Mouse (Mus musculus): ENCODE data around the gene Igfbp7. TPM values are rescaled to one million over a fixed set of nuclear protein-coding genes. Genes with fewer than 3 reads are reported as not detected.

Igfbp7 gene
- polyA plus RNA-seq, 1 experiment from 2014 or later = 30.2 TPM

- Histone ChIP-seq H3K9me3 (0 out of 2 replicates have a peak, but pooled peaks cover 3% of the 10 kb centered on the region), H3K9ac (no peak overlapping the region), H3K27me3 (replicated peaks) (peaks cover 58% of the 10 kb centered on the region), H3K4me3 (no peak overlapping the region), H3K4me1 (peaks cover 44% of the 10 kb centered on the region), H3K4me2 (no peak overlapping the region), H3K36me3 (no peaks in the 10 kb centered on the region), H3K27ac (replicated peaks) (no peak overlapping the region)
- WGBS = 71% methylated on average over 10 of the region's 10 CpGs
- ATAC-seq (ENCODE audit: extremely low read depth, insufficient number of reproducible peaks, low FRiP score, low TSS enrichment) = no peak
Observed at GRCm38 (mm10) chr5:77404941-77405340, 2.9 kb downstream of the Igfbp7 start.

DNA sequence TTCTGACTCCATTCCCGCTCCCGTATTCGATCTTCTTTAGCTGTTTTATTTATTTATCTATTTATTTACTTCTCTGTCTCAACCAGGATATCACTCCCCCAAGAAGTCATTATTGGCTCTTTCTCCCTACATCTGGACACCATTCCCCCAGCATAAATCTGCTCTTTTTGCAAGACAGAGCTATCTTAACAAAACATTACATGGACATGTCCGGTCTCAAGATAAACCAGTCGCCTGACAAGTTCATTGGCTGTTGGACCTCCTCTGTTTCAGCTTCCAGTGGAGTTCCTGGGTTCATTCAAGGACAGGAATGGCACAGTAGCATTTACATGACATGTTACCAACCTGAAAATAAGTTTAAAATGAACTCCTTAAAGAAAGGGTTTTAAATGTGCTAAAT lies 4.9 kb downstream of the Igfbp7 start:
- no peak overlapping the region for H3K9ac ChIP-seq
- H3K27me3 ChIP-seq (replicated peaks) = peaks cover 65% of the 10 kb centered on the region
- H3K27ac ChIP-seq (replicated peaks) = 0 out of 2 replicates have a peak overlapping the region, but pooled peaks have one; percentile 0
- ATAC-seq (ENCODE audit: extremely low read depth, insufficient number of reproducible peaks, low FRiP score, low TSS enrichment) = no peak
- peaks cover 59% of the 10 kb centered on the region for H3K4me1 ChIP-seq
- no peaks in the 10 kb centered on the region for H3K36me3 ChIP-seq
- no peak overlapping the region for H3K4me2 ChIP-seq
- H3K4me3 ChIP-seq = no peak overlapping the region
- no peaks in the 10 kb centered on the region for H3K9me3 ChIP-seq
- 59% methylated on average over 5 of the region's 5 CpGs for WGBS

DNA sequence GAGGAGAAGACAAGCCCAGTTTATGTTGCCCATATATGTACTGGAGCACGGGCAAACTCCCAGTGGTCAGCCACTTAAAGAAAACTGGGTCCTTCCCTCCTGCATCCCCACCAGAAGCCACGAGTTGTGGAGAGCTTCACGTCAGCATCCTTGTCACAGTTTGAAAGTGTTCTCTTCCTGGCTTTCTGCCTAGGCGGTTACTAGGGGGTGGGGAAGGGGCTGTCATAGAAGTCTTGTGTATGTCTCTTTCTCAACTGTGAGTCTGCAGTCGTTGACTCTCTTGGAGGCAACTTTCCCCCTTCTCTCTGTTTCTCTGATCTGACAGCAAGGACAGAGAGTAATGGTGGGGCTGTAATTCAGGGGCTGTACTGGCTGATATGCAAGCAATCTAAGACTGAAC lies 5.7 kb downstream of the Igfbp7 start:
- no peak for ATAC-seq (ENCODE audit: extremely low read depth, insufficient number of reproducible peaks, low FRiP score, low TSS enrichment)
- Histone ChIP-seq H3K9me3 (no peaks in the 10 kb centered on the region), H3K9ac (no peak overlapping the region), H3K4me1 (peaks cover 60% of the 10 kb centered on the region), H3K36me3 (no peaks in the 10 kb centered on the region), H3K4me3 (no peak overlapping the region), H3K4me2 (no peak overlapping the region), H3K27me3 (replicated peaks) (peaks cover 65% of the 10 kb centered on the region), H3K27ac (replicated peaks) (0 out of 2 replicates have a peak overlapping the region, but pooled peaks have one; percentile 0)
- WGBS = 29% methylated on average over 5 of the region's 5 CpGs

DNA sequence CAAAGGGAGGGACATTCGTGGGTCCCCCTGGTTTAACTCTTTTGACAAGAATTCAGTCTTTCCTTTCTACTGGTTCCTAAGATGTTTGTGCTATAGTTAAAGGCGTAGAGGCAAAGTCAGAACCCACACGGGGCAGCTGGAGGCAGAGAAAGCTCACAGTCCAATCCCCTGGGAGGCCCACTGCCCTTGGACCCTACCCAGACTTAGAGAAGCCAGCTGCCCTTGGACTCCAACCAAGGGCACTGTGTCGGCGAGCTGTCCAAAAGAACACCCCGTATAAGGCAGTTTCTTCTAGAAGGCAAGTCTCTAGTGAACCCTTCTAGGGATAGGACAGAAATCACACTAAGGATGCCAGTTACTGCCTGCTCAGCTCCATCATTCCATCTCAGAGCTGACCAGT lies 7.0 kb downstream of the Igfbp7 start:
- 56% methylated on average over 6 of the region's 6 CpGs for WGBS

DNA sequence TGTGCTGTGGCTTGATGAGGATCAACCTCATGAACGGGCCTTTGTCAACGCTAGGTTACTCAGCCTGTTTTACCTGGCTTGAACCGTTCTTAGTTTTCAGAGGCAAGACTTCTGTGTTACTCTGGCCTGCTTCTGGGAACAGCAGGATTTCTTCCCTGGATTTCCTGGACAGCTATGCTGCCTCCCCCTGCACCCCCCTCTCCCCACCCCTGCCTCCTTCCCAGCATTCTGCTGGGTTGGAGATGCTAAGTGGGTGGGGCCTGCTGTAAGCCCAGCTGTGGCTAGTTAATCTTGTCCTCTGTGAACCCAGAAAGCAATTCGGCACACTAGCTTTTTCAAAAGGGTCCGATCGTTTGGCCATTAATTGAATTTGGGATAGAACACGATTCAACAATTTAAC lies 7.7 kb downstream of the Igfbp7 start:
- H3K4me3 ChIP-seq = no peak overlapping the region
- ATAC-seq (ENCODE audit: extremely low read depth, insufficient number of reproducible peaks, low FRiP score, low TSS enrichment) = no peak
- no peak overlapping the region for H3K4me2 ChIP-seq
- no peaks in the 10 kb centered on the region for H3K9me3 ChIP-seq
- H3K4me1 ChIP-seq = peaks cover 62% of the 10 kb centered on the region
- H3K36me3 ChIP-seq = no peaks in the 10 kb centered on the region
- no peak overlapping the region for H3K27ac ChIP-seq (replicated peaks)
- H3K27me3 ChIP-seq (replicated peaks) = peaks cover 55% of the 10 kb centered on the region
- no peak overlapping the region for H3K9ac ChIP-seq
- WGBS = 83% methylated on average over 7 of the region's 7 CpGs

More for the DNA sequence above, 7.0 kb downstream of the Igfbp7 start:
- Histone ChIP-seq H3K9ac (no peak overlapping the region), H3K4me2 (no peak overlapping the region), H3K27me3 (replicated peaks) (peaks cover 59% of the 10 kb centered on the region), H3K27ac (replicated peaks) (no peak overlapping the region), H3K36me3 (no peaks in the 10 kb centered on the region), H3K4me1 (peaks cover 69% of the 10 kb centered on the region), H3K4me3 (no peak overlapping the region), H3K9me3 (no peaks in the 10 kb centered on the region)
- no peak for ATAC-seq (ENCODE audit: extremely low read depth, insufficient number of reproducible peaks, low FRiP score, low TSS enrichment)

GRCm38 (mm10) chr5:77399076-77399475 lies 8.8 kb downstream of the Igfbp7 start:
- H3K9ac ChIP-seq = no peak overlapping the region
- no peaks in the 10 kb centered on the region for H3K9me3 ChIP-seq
- no peak overlapping the region for H3K4me3 ChIP-seq
- no peak overlapping the region for H3K4me2 ChIP-seq
- H3K27me3 ChIP-seq (replicated peaks) = peaks cover 47% of the 10 kb centered on the region
- no peak for ATAC-seq (ENCODE audit: extremely low read depth, insufficient number of reproducible peaks, low FRiP score, low TSS enrichment)
- no peak overlapping the region for H3K27ac ChIP-seq (replicated peaks)
- no peaks in the 10 kb centered on the region for H3K36me3 ChIP-seq
- WGBS = 72% methylated on average over 4 of the region's 4 CpGs
- H3K4me1 ChIP-seq = peaks cover 65% of the 10 kb centered on the region

DNA sequence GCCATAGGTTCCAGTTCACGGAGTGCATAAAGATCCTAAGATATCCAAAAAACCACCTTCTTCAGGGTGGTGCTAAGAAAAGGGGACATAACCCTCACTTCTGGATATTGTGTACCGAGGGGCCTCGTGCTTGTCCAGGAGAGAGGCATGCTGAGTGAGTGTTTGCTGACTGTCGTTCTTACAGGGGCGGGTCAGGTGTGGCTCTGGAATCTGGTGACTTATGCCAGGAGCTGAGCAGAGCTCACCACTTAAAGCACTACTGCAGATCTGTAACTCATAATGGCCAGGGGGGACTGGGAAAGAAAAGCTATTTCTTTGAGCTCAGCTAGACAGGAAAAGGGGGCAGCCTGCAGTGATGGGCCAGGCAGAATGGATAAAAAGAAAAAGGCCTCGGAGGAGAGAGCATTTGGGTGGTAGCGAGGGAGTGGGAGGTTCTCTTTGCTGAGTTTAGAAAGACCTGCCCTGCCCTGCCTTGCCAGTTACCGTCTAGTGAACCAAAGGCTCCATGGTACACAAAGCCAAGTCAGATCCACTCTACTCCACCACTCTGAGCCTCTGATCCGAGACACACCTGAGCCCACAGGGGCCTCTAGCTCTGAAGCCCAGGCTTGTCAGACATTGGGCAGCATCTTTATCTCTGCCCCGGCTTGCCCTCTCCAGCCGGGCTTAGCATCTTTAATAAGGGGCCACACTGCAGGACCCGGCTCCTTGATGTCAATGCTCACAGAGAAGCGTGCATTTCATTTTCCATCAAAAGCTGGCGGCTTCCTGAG lies 9.4 kb downstream of the Igfbp7 start:
- Histone ChIP-seq H3K27me3 (replicated peaks) (peaks cover 46% of the 10 kb centered on the region), H3K4me1 (peaks cover 64% of the 10 kb centered on the region), H3K4me3 (no peak overlapping the region), H3K9me3 (no peaks in the 10 kb centered on the region), H3K9ac (0 out of 2 replicates have a peak overlapping the region, but pooled peaks have one; percentile 24), H3K4me2 (no peak overlapping the region), H3K27ac (replicated peaks) (no peak overlapping the region), H3K36me3 (no peaks in the 10 kb centered on the region)
- no peak for ATAC-seq (ENCODE audit: extremely low read depth, insufficient number of reproducible peaks, low FRiP score, low TSS enrichment)
- 64% methylated on average over 14 of the region's 14 CpGs for WGBS

GRCm38 (mm10) chr5:77393990-77394618 lies 13.7 kb downstream of the Igfbp7 start:
- H3K27ac ChIP-seq (replicated peaks) = no peak overlapping the region
- no peak for ATAC-seq (ENCODE audit: extremely low read depth, insufficient number of reproducible peaks, low FRiP score, low TSS enrichment)
- no peak overlapping the region for H3K9ac ChIP-seq
- H3K4me2 ChIP-seq = no peak overlapping the region
- no peaks in the 10 kb centered on the region for H3K9me3 ChIP-seq
- 57% methylated on average over 9 of the region's 9 CpGs for WGBS
- H3K27me3 ChIP-seq (replicated peaks) = peaks cover 27% of the 10 kb centered on the region
- no peak overlapping the region for H3K4me3 ChIP-seq
- H3K4me1 ChIP-seq = peaks cover 30% of the 10 kb centered on the region
- no peaks in the 10 kb centered on the region for H3K36me3 ChIP-seq

DNA sequence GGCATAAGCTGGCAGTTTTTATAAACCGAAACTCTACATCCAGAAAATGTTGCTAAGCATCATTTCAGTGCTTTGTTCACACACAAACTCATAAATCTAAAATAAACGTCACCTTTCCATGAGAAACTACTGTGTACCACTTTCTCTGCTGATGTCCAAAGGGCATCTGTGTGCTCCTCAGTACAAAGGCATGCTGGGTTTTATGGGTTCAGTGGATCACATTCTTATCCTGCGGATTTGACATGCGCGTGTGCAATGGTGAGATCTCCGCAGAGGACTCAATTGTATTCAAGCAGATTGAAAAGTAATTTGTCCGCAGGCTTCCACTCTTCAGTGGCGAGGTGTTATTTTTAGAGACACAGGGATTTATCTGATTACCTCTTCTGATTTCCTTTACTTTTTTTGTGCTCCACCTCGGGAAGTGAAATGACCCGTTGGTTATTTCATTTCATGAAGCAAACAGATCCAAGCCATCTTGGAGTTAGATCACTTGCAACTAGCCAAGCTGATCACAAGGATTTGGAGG lies 14.7 kb downstream of the Igfbp7 start:
- no peaks in the 10 kb centered on the region for H3K9me3 ChIP-seq
- H3K36me3 ChIP-seq = no peaks in the 10 kb centered on the region
- WGBS = 81% methylated on average over 10 of the region's 10 CpGs
- H3K27me3 ChIP-seq (replicated peaks) = peaks cover 18% of the 10 kb centered on the region
- H3K4me2 ChIP-seq = no peak overlapping the region
- no peak overlapping the region for H3K9ac ChIP-seq
- no peak overlapping the region for H3K4me3 ChIP-seq
- H3K27ac ChIP-seq (replicated peaks) = no peak overlapping the region
- no peak for ATAC-seq (ENCODE audit: extremely low read depth, insufficient number of reproducible peaks, low FRiP score, low TSS enrichment)
- H3K4me1 ChIP-seq = peaks cover 23% of the 10 kb centered on the region

- no peak overlapping the region for H3K9ac ChIP-seq
- no peaks in the 10 kb centered on the region for H3K36me3 ChIP-seq
- H3K4me3 ChIP-seq = no peak overlapping the region
- no peak overlapping the region for H3K4me2 ChIP-seq
- no peaks in the 10 kb centered on the region for H3K9me3 ChIP-seq
- peaks cover 25% of the 10 kb centered on the region for H3K4me1 ChIP-seq
- ATAC-seq (ENCODE audit: extremely low read depth, insufficient number of reproducible peaks, low FRiP score, low TSS enrichment) = no peak
- H3K27ac ChIP-seq (replicated peaks) = no peak overlapping the region
- WGBS = 78% methylated on average over 2 of the region's 2 CpGs
- H3K27me3 ChIP-seq (replicated peaks) = no peaks in the 10 kb centered on the region
Observed at GRCm38 (mm10) chr5:77390272-77390671, 17.6 kb downstream of the Igfbp7 start.

- 71% methylated on average over 6 of the region's 6 CpGs for WGBS
- Histone ChIP-seq H3K9ac (no peak overlapping the region), H3K4me3 (no peak overlapping the region), H3K9me3 (no peaks in the 10 kb centered on the region), H3K27me3 (replicated peaks) (no peaks in the 10 kb centered on the region), H3K27ac (replicated peaks) (no peak overlapping the region), H3K36me3 (no peaks in the 10 kb centered on the region), H3K4me1 (peaks cover 31% of the 10 kb centered on the region), H3K4me2 (no peak overlapping the region)
- ATAC-seq (ENCODE audit: extremely low read depth, insufficient number of reproducible peaks, low FRiP score, low TSS enrichment) = no peak
Observed at GRCm38 (mm10) chr5:77388359-77388758, 19.5 kb downstream of the Igfbp7 start.

- peaks cover 31% of the 10 kb centered on the region for H3K4me1 ChIP-seq
Observed at GRCm38 (mm10) chr5:77387414-77387704, 20.5 kb downstream of the Igfbp7 start.

More at GRCm38 (mm10) chr5:77387414-77387704, 20.5 kb downstream of the Igfbp7 start:
- Histone ChIP-seq H3K36me3 (no peaks in the 10 kb centered on the region), H3K9me3 (no peaks in the 10 kb centered on the region), H3K9ac (no peak overlapping the region), H3K4me2 (no peak overlapping the region), H3K27me3 (replicated peaks) (no peaks in the 10 kb centered on the region), H3K4me3 (no peak overlapping the region), H3K27ac (replicated peaks) (no peak overlapping the region)
- ATAC-seq (ENCODE audit: extremely low read depth, insufficient number of reproducible peaks, low FRiP score, low TSS enrichment) = no peak
- 63% methylated on average over 8 of the region's 8 CpGs for WGBS
